Mouse (Mus musculus) neural tube, embryonic 14.5 days (tissue): ENCODE measurements at regions not wholly inside any gene's neighbourhood (a gene's known extent, or its start where the extent isn't known, plus 50 kb on each side); places are given as distances from the start of the nearest gene placed in this dataset.
"Not testable (repeated sequence)": the region's sequence is repeated elsewhere in the genome, so short reads cannot be mapped to it uniquely, and the experiment has no call there.

Experiments used
- ATAC-seq: fragments of 200-750 bp; cut with Nextera tagmentation; 2 replicates; pipeline ENCODE4 v1.8.0; 2017; ENCODE audit warnings: low read depth, mild to moderate bottlenecking, moderate TSS enrichment, moderate library complexity
- H3K27ac ChIP-seq: fragments of 300-500 bp; sonication (generic); 2 replicates; pipeline ENCODE4 v1.5.1; 2014; ENCODE audit warnings: low read depth, mild to moderate bottlenecking, control low read depth, low read length, moderate library complexity, mixed read lengths
- H3K27me3 ChIP-seq: fragments of 300-500 bp; sonication (generic); 2 replicates; pipeline ENCODE4 v1.6.1; 2014; ENCODE audit warnings: low read length; ENCODE audit not compliant: control insufficient read depth, insufficient read depth
- H3K36me3 ChIP-seq: fragments of 300-500 bp; sonication (generic); 2 replicates; pipeline ENCODE4 v1.6.1; 2014; ENCODE audit warnings: low read length, mixed read lengths; ENCODE audit not compliant: control insufficient read depth, insufficient read depth
- H3K4me1 ChIP-seq: fragments of 300-500 bp; sonication (generic); 2 replicates; pipeline ENCODE4 v1.6.1; 2014; ENCODE audit warnings: low read length; ENCODE audit not compliant: control insufficient read depth, insufficient read depth
- H3K4me2 ChIP-seq: fragments of 300-500 bp; sonication (generic); 2 replicates; pipeline ENCODE4 v1.6.1; 2014; ENCODE audit warnings: mild to moderate bottlenecking, low read depth, low read length, control low read depth
- H3K4me3 ChIP-seq: fragments of 300-500 bp; sonication (generic); 2 replicates; pipeline ENCODE4 v1.5.1; 2014; ENCODE audit warnings: low read depth, low read length, control low read depth, mixed read lengths
- H3K9ac ChIP-seq: fragments of 300-500 bp; sonication (generic); replicated peaks from 2 replicates; pipeline ENCODE4 v1.6.1; 2014; ENCODE audit warnings: low read depth, mild to moderate bottlenecking, control low read depth, low read length, mixed read lengths
- H3K9me3 ChIP-seq: fragments of 300-500 bp; sonication (generic); 2 replicates; pipeline ENCODE4 v1.6.1; 2016; ENCODE audit warnings: low read length; ENCODE audit not compliant: control insufficient read depth
- WGBS: fragments of 180-500 bp; shearing (Covaris S2); extraction: QIAGEN DNeasy Blood & Tissue Kit; methylation state at CpG from one replicate; pipeline ENCODE4 v1.1.7; 2014; 5-methylcytosine and 5-hydroxymethylcytosine counted together

DNA sequence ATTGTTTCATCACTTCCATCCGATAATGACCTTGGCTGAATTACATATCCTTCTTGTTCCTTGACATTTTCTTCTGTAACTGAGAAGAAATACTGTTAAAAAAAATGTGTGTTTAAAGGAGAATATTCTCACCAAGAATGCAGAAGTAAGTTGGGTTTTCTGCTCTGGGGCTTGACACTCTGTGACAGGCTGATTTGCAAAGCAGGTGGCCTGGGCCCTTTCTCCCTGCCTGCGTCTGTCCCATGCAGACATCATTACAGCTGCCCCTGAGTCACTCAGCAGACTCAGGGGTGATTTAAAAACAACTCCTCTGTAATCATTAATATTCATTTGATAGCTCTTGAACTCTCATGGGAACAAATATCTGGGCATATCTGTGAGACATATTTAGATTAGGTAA lies 229.4 kb upstream of the Synpr start:
- no peak for ATAC-seq
- no peak overlapping the region for H3K4me2 ChIP-seq
- H3K4me3 ChIP-seq, result no peak overlapping the region
- no peak overlapping the region for H3K9ac ChIP-seq
- H3K9me3 ChIP-seq, result no peaks in the 10 kb centered on the region
- H3K4me1 ChIP-seq, result no peaks in the 10 kb centered on the region
- H3K27me3 ChIP-seq, result no peaks in the 10 kb centered on the region
- no peak overlapping the region for H3K27ac ChIP-seq
- WGBS, result 46% methylated on average over 2 of the region's 2 CpGs
- H3K36me3 ChIP-seq, result no peaks in the 10 kb centered on the region

DNA sequence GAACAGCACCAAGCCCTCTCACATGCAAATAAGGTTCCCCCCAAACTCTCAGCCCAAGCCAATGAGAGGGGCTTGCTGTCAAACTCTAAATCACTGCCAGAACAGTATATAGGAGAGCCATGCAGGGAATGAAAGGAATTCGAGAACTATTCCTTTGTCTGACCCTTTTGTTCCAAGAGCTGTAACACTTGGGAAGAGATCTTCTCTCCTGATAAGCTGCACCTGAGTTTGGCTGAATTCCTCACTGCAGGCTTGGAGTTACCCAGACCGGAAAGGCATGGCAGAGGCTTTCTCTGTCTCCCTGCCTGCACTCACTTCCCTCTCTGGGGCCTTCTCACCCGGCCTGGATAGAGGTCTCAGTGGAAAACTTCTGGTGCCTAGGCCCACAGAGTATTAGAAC lies 219.7 kb upstream of the Cadps start:
- H3K36me3 ChIP-seq, H3K4me3 ChIP-seq, ATAC-seq, H3K27me3 ChIP-seq, H3K4me1 ChIP-seq, H3K9ac ChIP-seq, H3K27ac ChIP-seq, H3K4me2 ChIP-seq, H3K9me3 ChIP-seq: not testable (repeated sequence)
- WGBS, result 48% methylated on average over 3 of the region's 3 CpGs

DNA sequence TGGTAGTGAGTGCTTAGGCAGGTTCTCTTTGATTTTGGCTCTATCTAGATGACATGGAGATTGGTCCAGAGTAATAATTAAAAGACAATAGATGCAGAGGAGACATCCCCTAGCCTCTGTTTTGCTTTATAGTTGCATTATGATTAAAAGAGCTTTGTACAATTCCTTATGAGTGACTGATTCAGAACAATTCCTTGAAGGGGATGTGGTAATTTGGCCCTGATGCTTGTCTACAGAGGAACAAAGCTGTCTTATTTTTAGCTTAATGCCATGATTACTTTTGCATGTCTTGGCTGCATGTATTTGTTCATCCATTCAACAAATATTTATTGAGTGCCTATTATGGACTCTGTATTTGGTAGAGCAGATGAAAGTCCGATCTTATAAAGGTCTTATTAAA lies 218.9 kb upstream of the Cadps start:
- 91% methylated on average over 1 of the region's 1 CpGs for WGBS

DNA sequence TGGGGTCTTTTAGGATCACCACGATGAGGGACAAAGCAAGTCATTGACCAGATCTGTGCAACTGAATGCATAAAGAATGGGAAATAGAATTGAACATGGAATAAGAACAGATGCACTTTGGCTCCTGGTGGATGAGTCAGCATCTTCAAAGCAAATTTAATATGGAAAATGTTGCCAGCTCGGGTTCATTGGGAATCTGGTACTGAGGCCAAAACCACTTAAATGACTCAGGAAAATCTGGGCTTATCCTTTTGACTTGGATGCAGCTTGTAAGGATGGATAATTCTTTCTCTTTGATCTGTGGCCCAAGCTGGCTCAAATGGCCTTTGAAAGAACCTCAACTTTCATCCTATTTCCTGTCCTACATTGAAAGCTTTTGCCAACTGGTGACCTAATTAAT lies 217.3 kb upstream of the Cadps start:
- no peaks in the 10 kb centered on the region for H3K9me3 ChIP-seq
- WGBS, result 81% methylated on average over 2 of the region's 2 CpGs
- no peaks in the 10 kb centered on the region for H3K27me3 ChIP-seq
- no peaks in the 10 kb centered on the region for H3K36me3 ChIP-seq
- ATAC-seq, result no peak
- no peaks in the 10 kb centered on the region for H3K4me1 ChIP-seq
- H3K27ac ChIP-seq, result no peak overlapping the region
- no peak overlapping the region for H3K4me3 ChIP-seq
- no peak overlapping the region for H3K9ac ChIP-seq
- H3K4me2 ChIP-seq, result no peak overlapping the region

More for the DNA sequence above, 218.9 kb upstream of the Cadps start:
- ATAC-seq, result no peak
- Histone ChIP-seq H3K9ac (no peak overlapping the region), H3K27ac (no peak overlapping the region), H3K4me1 (no peaks in the 10 kb centered on the region), H3K4me2 (no peak overlapping the region), H3K36me3 (no peaks in the 10 kb centered on the region), H3K9me3 (no peaks in the 10 kb centered on the region), H3K27me3 (no peaks in the 10 kb centered on the region), H3K4me3 (no peak overlapping the region)

DNA sequence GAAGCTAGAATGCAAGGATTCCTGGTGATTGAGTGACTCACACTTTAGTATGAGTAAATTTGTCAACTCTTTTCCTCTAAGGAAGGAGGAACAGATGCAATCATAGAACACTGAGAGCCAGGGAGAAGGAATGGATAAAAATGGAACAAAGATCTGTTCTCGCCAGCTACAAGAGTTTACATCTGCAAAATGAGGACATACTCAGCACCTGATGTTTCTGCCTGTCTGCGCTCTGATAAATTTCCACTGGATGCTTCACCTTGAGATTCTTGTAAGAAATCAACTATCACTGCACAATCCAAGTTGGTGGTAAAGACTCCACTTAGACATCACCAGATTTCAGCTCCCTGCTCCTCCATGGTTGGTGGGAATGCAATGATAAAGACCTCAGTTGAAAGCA lies 214.5 kb upstream of the Cadps start:
- H3K9me3 ChIP-seq, result no peaks in the 10 kb centered on the region
- H3K27me3 ChIP-seq, result no peaks in the 10 kb centered on the region
- no peak for ATAC-seq
- H3K36me3 ChIP-seq, result no peaks in the 10 kb centered on the region
- no peaks in the 10 kb centered on the region for H3K4me1 ChIP-seq
- H3K9ac ChIP-seq, result no peak overlapping the region
- H3K4me3 ChIP-seq, result no peak overlapping the region
- WGBS, result 99% methylated on average over 2 of the region's 2 CpGs
- no peak overlapping the region for H3K27ac ChIP-seq
- no peak overlapping the region for H3K4me2 ChIP-seq

GRCm38 (mm10) chr14:13029794-13030193 lies 206.9 kb upstream of the Cadps start:
- H3K4me2 ChIP-seq, result no peak overlapping the region
- H3K9ac ChIP-seq, result no peak overlapping the region
- no peak overlapping the region for H3K27ac ChIP-seq
- H3K4me3 ChIP-seq, result no peak overlapping the region
- no peaks in the 10 kb centered on the region for H3K4me1 ChIP-seq
- 83% methylated on average over 2 of the region's 2 CpGs for WGBS
- no peaks in the 10 kb centered on the region for H3K27me3 ChIP-seq
- H3K9me3 ChIP-seq, result no peaks in the 10 kb centered on the region
- ATAC-seq, result no peak
- H3K36me3 ChIP-seq, result no peaks in the 10 kb centered on the region

DNA sequence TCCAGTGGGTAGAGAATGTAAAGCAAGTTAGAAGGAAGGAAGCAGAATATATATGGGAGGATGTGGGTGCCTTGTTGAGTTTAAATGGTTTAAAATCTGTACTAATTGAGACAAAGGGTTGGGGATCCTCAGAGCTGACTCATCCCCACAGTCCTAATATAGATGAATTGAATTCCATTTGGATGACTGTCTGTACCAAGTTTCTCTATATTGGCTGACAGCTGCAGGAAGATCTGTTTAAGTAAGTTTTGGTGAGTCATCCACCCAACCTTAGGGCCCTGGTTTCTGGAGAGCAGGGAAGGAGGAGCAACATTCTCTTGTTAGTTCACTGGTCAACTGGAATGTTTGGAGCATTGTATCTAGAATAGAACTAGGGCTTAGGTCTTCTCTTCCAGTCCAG lies 199.9 kb upstream of the Cadps start:
- no peak overlapping the region for H3K4me2 ChIP-seq
- H3K9me3 ChIP-seq, result no peaks in the 10 kb centered on the region
- H3K36me3 ChIP-seq, result no peaks in the 10 kb centered on the region
- no peaks in the 10 kb centered on the region for H3K4me1 ChIP-seq
- no peak overlapping the region for H3K9ac ChIP-seq
- H3K27me3 ChIP-seq, result no peaks in the 10 kb centered on the region
- ATAC-seq, result no peak
- H3K4me3 ChIP-seq, result no peak overlapping the region
- no peak overlapping the region for H3K27ac ChIP-seq

GRCm38 (mm10) chr14:13011099-13011498 lies 188.2 kb upstream of the Cadps start:
- WGBS, result 73% methylated on average over 3 of the region's 3 CpGs

GRCm38 (mm10) chr14:13000997-13001699 lies 178.3 kb upstream of the Cadps start:
- Histone ChIP-seq H3K4me1 (no peaks in the 10 kb centered on the region), H3K36me3 (no peaks in the 10 kb centered on the region), H3K27ac (no peak overlapping the region), H3K9me3 (no peaks in the 10 kb centered on the region), H3K27me3 (no peaks in the 10 kb centered on the region), H3K4me2 (no peak overlapping the region), H3K9ac (no peak overlapping the region), H3K4me3 (no peak overlapping the region)
- ATAC-seq, result no peak
- 95% methylated on average over 1 of the region's 1 CpGs for whole genome bisulfite sequencing

More at GRCm38 (mm10) chr14:13011099-13011498, 188.2 kb upstream of the Cadps start:
- no peaks in the 10 kb centered on the region for H3K9me3 ChIP-seq
- H3K4me2 ChIP-seq, result no peak overlapping the region
- H3K4me3 ChIP-seq, result no peak overlapping the region
- no peak overlapping the region for H3K27ac ChIP-seq
- no peak overlapping the region for H3K9ac ChIP-seq
- H3K36me3 ChIP-seq, result no peaks in the 10 kb centered on the region
- H3K4me1 ChIP-seq, result no peaks in the 10 kb centered on the region
- no peaks in the 10 kb centered on the region for H3K27me3 ChIP-seq
- ATAC-seq, result no peak
